Mouse (Mus musculus) monocyte, adult 5-6 weeks (primary cell): Measurements from ENCODE around the gene Prkag2. TPM values are rescaled to one million over a fixed set of nuclear protein-coding genes. Genes with fewer than 3 reads are reported as not detected.
A peak's percentile ranks its signal among the peaks of the same experiment; 100 is the strongest.
"Not testable (repeated sequence)": the region's sequence is repeated elsewhere in the genome, so short reads cannot be mapped to it uniquely, and the experiment has no call there.

Experiments used
- ATAC-seq: fragments of 153-309, 156-312 bp; replicated peaks from 2 replicates; pipeline ENCODE4 v1.8.0; 2017; ENCODE audit warnings: mild to moderate bottlenecking; ENCODE audit not compliant: low TSS enrichment, insufficient number of reproducible peaks, severe bottlenecking, poor library complexity, low FRiP score
- total RNA-seq: library from RNA; stranded (forward); fragments of 200-1000, 200-491, 200-594 nt; gene quantifications from 3 replicates; pipeline ENCODE4 v1.2.3, GENCODE M21; 2017

Gene Prkag2
- total RNA-seq, 1 experiment from 2014 or later: 61.0 TPM

GRCm38 (mm10) chr5:24828446-24828845, 272.0 kb downstream of the Prkag2 start:
- no peak for ATAC-seq

GRCm38 (mm10) chr5:24827173-24827572, 273.3 kb downstream of the Prkag2 start:
- peak; percentile 77 for ATAC-seq

GRCm38 (mm10) chr5:24826056-24826770, 274.2 kb downstream of the Prkag2 start:
- no peak; the same call in 1 of the 2 replicates for ATAC-seq

- no peak for ATAC-seq
These were observed 274.9 kb downstream of the Prkag2 start for GRCm38 (mm10) chr5:24825365-24826055.

- no peak for ATAC-seq
These were observed 276.5 kb downstream of the Prkag2 start for GRCm38 (mm10) chr5:24823864-24824405.

GRCm38 (mm10) chr5:24822781-24823180, 277.7 kb downstream of the Prkag2 start:
- no peak for ATAC-seq

GRCm38 (mm10) chr5:24822231-24822630, 278.2 kb downstream of the Prkag2 start:
- not testable (repeated sequence) for ATAC-seq

GRCm38 (mm10) chr5:24821403-24821841, 279.0 kb downstream of the Prkag2 start:
- no peak for ATAC-seq

- ATAC-seq: no peak
These were observed 279.8 kb downstream of the Prkag2 start for GRCm38 (mm10) chr5:24820627-24821026.

- ATAC-seq: no peak
These were observed 283.3 kb downstream of the Prkag2 start for GRCm38 (mm10) chr5:24817191-24817590.

- ATAC-seq: 0 out of 2 replicates have a peak, but pooled peaks have one; percentile 62
These were observed 286.5 kb downstream of the Prkag2 start for GRCm38 (mm10) chr5:24813946-24814345.

GRCm38 (mm10) chr5:24813005-24813404, 287.4 kb downstream of the Prkag2 start:
- no peak for ATAC-seq

Other genes with a start within 250 kb of the Prkag2 start
- gene Galntl5, start 80.8 kb upstream of the Prkag2 start, total RNA-seq: not detected in 3 replicates
- gene Galnt11, start 121.3 kb upstream of the Prkag2 start, total RNA-seq: 25.2 to 51.5 TPM (median 33.3 TPM) in 3 replicates
- gene E130116L18Rik, start 122.5 kb upstream of the Prkag2 start, total RNA-seq: not detected in 3 replicates